Mouse (Mus musculus): Measurements from ENCODE around the gene Scly. TPM values are rescaled to one million over a fixed set of nuclear protein-coding genes. Genes with fewer than 3 reads are reported as not detected.

Gene Scly
- polyA plus RNA-seq, 1 experiment from 2014 or later, result 12.3 TPM

GRCm38 (mm10) chr1:91279126-91279525 lies 19.0 kb upstream of the Scly start:
- Histone ChIP-seq H3K27ac (ENCODE audit: low read depth) (no peak overlapping the region), H3K36me3 (ENCODE audit: insufficient read depth) (peaks cover 48% of the 10 kb centered on the region), H3K4me1 (ENCODE audit: insufficient read depth) (no peaks in the 10 kb centered on the region), H3K9ac (no peak overlapping the region), H3K4me3 (ENCODE audit: low read depth, low read length) (no peak overlapping the region), H3K27me3 (ENCODE audit: insufficient read depth, low read length) (no peaks in the 10 kb centered on the region), H3K4me2 (no peak overlapping the region), H3K9me3 (ENCODE audit: low read depth, low read length) (no peaks in the 10 kb centered on the region)
- 62% methylated on average over 1 of the region's 1 CpGs for WGBS
- ATAC-seq (ENCODE audit: insufficient read depth), result no peak
- DNase-seq, result no peak
- no peak for TF ChIP-seq CTCF (IDR thresholded peaks at IDR 0.05; ENCODE audit: low read depth)

- H3K4me1 ChIP-seq (ENCODE audit: insufficient read depth), result no peaks in the 10 kb centered on the region
- H3K36me3 ChIP-seq (ENCODE audit: insufficient read depth), result peaks cover 57% of the 10 kb centered on the region
- no peaks in the 10 kb centered on the region for H3K27me3 ChIP-seq (ENCODE audit: insufficient read depth, low read length)
- H3K9me3 ChIP-seq (ENCODE audit: low read depth, low read length), result no peaks in the 10 kb centered on the region
- no peak overlapping the region for H3K9ac ChIP-seq
- no peak for DNase-seq
- no peak for TF ChIP-seq CTCF (IDR thresholded peaks at IDR 0.05; ENCODE audit: low read depth)
- H3K27ac ChIP-seq (ENCODE audit: low read depth), result no peak overlapping the region
- 84% methylated on average over 1 of the region's 1 CpGs for WGBS
- H3K4me3 ChIP-seq (ENCODE audit: low read depth, low read length), result no peak overlapping the region
- no peak for ATAC-seq (ENCODE audit: insufficient read depth)
- H3K4me2 ChIP-seq, result no peak overlapping the region
These were observed 15.6 kb upstream of the Scly start for GRCm38 (mm10) chr1:91282582-91282981.

- ATAC-seq (ENCODE audit: insufficient read depth) (no peak), DNase-seq (no peak)
- no peak overlapping the region for H3K9ac ChIP-seq
- peaks cover 47% of the 10 kb centered on the region for H3K36me3 ChIP-seq (ENCODE audit: insufficient read depth)
- no peaks in the 10 kb centered on the region for H3K9me3 ChIP-seq (ENCODE audit: low read depth, low read length)
- WGBS, result 100% methylated on average over 1 of the region's 1 CpGs
- no peak overlapping the region for H3K4me3 ChIP-seq (ENCODE audit: low read depth, low read length)
- H3K27me3 ChIP-seq (ENCODE audit: insufficient read depth, low read length), result no peaks in the 10 kb centered on the region
- H3K27ac ChIP-seq (ENCODE audit: low read depth), result no peak overlapping the region
- no peak for TF ChIP-seq CTCF (IDR thresholded peaks at IDR 0.05; ENCODE audit: low read depth)
- no peaks in the 10 kb centered on the region for H3K4me1 ChIP-seq (ENCODE audit: insufficient read depth)
- H3K4me2 ChIP-seq, result no peak overlapping the region
These were observed 8.8 kb upstream of the Scly start for GRCm38 (mm10) chr1:91289375-91289774.

GRCm38 (mm10) chr1:91292101-91292825 lies 5.9 kb upstream of the Scly start:
- WGBS, result 86% methylated on average over 11 of the region's 11 CpGs
- ATAC-seq (ENCODE audit: insufficient read depth) (no peak), DNase-seq (no peak)
- Histone ChIP-seq H3K27ac (ENCODE audit: low read depth) (no peak overlapping the region), H3K9ac (no peak overlapping the region), H3K4me3 (ENCODE audit: low read depth, low read length) (no peak overlapping the region), H3K4me1 (ENCODE audit: insufficient read depth) (no peaks in the 10 kb centered on the region), H3K9me3 (ENCODE audit: low read depth, low read length) (no peaks in the 10 kb centered on the region), H3K4me2 (no peak overlapping the region), H3K36me3 (ENCODE audit: insufficient read depth) (peaks cover 23% of the 10 kb centered on the region), H3K27me3 (ENCODE audit: insufficient read depth, low read length) (no peaks in the 10 kb centered on the region)
- no peak for TF ChIP-seq CTCF (IDR thresholded peaks at IDR 0.05; ENCODE audit: low read depth)

GRCm38 (mm10) chr1:91295544-91295943 lies 2.6 kb upstream of the Scly start:
- Histone ChIP-seq H3K36me3 (ENCODE audit: insufficient read depth) (peaks cover 10% of the 10 kb centered on the region; the same call in 1 of the 2 replicates), H3K27ac (ENCODE audit: low read depth) (no peak overlapping the region), H3K27me3 (ENCODE audit: insufficient read depth, low read length) (no peaks in the 10 kb centered on the region), H3K4me2 (no peak overlapping the region), H3K4me3 (ENCODE audit: low read depth, low read length) (no peak overlapping the region), H3K9ac (no peak overlapping the region), H3K9me3 (ENCODE audit: low read depth, low read length) (no peaks in the 10 kb centered on the region), H3K4me1 (ENCODE audit: insufficient read depth) (no peaks in the 10 kb centered on the region)
- ATAC-seq (ENCODE audit: insufficient read depth) (no peak), DNase-seq (no peak)
- no peak for TF ChIP-seq CTCF (IDR thresholded peaks at IDR 0.05; ENCODE audit: low read depth)
- 86% methylated on average over 6 of the region's 6 CpGs for WGBS

GRCm38 (mm10) chr1:91299026-91299706 lies 1.0 kb downstream of the Scly start:
- H3K36me3 ChIP-seq (ENCODE audit: insufficient read depth), result no peaks in the 10 kb centered on the region
- no peak overlapping the region for H3K27ac ChIP-seq (ENCODE audit: low read depth)
- H3K4me1 ChIP-seq (ENCODE audit: insufficient read depth), result no peaks in the 10 kb centered on the region
- no peak for DNase-seq
- peak overlapping the region; percentile 75 for H3K4me2 ChIP-seq
- no peak for TF ChIP-seq CTCF (IDR thresholded peaks at IDR 0.05; ENCODE audit: low read depth)
- no peak for ATAC-seq (ENCODE audit: insufficient read depth)
- peak overlapping the region; percentile 76 for H3K4me3 ChIP-seq (ENCODE audit: low read depth, low read length)
- peak overlapping the region; percentile 70 for H3K9ac ChIP-seq
- no peaks in the 10 kb centered on the region for H3K9me3 ChIP-seq (ENCODE audit: low read depth, low read length)
- 77% methylated on average over 13 of the region's 13 CpGs for WGBS
- no peaks in the 10 kb centered on the region for H3K27me3 ChIP-seq (ENCODE audit: insufficient read depth, low read length)

GRCm38 (mm10) chr1:91299707-91300426 lies 1.7 kb downstream of the Scly start:
- DNase-seq (peak; percentile 12), ATAC-seq (ENCODE audit: insufficient read depth) (no peak)
- 63% methylated on average over 5 of the region's 5 CpGs for WGBS
- no peak overlapping the region for H3K9ac ChIP-seq
- H3K4me3 ChIP-seq (ENCODE audit: low read depth, low read length), result no peak overlapping the region
- no peak overlapping the region for H3K4me2 ChIP-seq
- 0 out of 2 replicates have a peak, but pooled peaks cover under 1% of the 10 kb centered on the region for H3K36me3 ChIP-seq (ENCODE audit: insufficient read depth)
- no peaks in the 10 kb centered on the region for H3K4me1 ChIP-seq (ENCODE audit: insufficient read depth)
- no peaks in the 10 kb centered on the region for H3K27me3 ChIP-seq (ENCODE audit: insufficient read depth, low read length)
- TF ChIP-seq CTCF (IDR thresholded peaks at IDR 0.05; ENCODE audit: low read depth), result no peak
- H3K9me3 ChIP-seq (ENCODE audit: low read depth, low read length), result no peaks in the 10 kb centered on the region
- no peak overlapping the region for H3K27ac ChIP-seq (ENCODE audit: low read depth)

Data from lung, embryonic 14.5 days (tissue).